Mouse (Mus musculus) neural tube, embryonic 13.5 days (tissue): ENCODE data around the gene Prkce. TPM values are rescaled to one million over a fixed set of nuclear protein-coding genes. Genes with fewer than 3 reads are reported as not detected.

Experiments
- ATAC-seq: fragments of 200-750 bp; cut with Nextera tagmentation; 2 replicates; pipeline ENCODE4 v1.8.0; 2017; ENCODE audit warnings: low read depth, mild to moderate bottlenecking, moderate TSS enrichment, moderate library complexity
- H3K27ac ChIP-seq: fragments of 300-500 bp; sonication (generic); replicated peaks from 2 replicates; pipeline ENCODE4 v1.5.1; 2015; ENCODE audit warnings: moderate library complexity, mild to moderate bottlenecking, inconsistent platforms
- H3K27me3 ChIP-seq: fragments of 300-500 bp; sonication (generic); 2 replicates; pipeline ENCODE4 v1.6.1; 2015; ENCODE audit warnings: mild to moderate bottlenecking, inconsistent platforms
- H3K36me3 ChIP-seq: fragments of 300-500 bp; sonication (generic); 2 replicates; pipeline ENCODE4 v1.6.1; 2015; ENCODE audit warnings: mild to moderate bottlenecking, inconsistent platforms
- H3K4me1 ChIP-seq: fragments of 300-500 bp; sonication (generic); replicated peaks from 2 replicates; pipeline ENCODE4 v1.6.1; 2015; ENCODE audit warnings: inconsistent platforms
- H3K4me2 ChIP-seq: fragments of 300-500 bp; sonication (generic); 2 replicates; pipeline ENCODE4 v1.6.1; 2015; ENCODE audit warnings: inconsistent platforms, mild to moderate bottlenecking, moderate library complexity
- H3K4me3 ChIP-seq: fragments of 300-500 bp; sonication (generic); 2 replicates; pipeline ENCODE4 v1.5.1; 2015; ENCODE audit warnings: mild to moderate bottlenecking, inconsistent platforms
- H3K9ac ChIP-seq: fragments of 300-500 bp; sonication (generic); 2 replicates; pipeline ENCODE4 v1.6.1; 2015; ENCODE audit warnings: moderate library complexity, mild to moderate bottlenecking, inconsistent platforms
- H3K9me3 ChIP-seq: fragments of 300-500 bp; sonication (generic); 2 replicates; pipeline ENCODE4 v1.6.1; 2016; ENCODE audit warnings: inconsistent platforms
- WGBS: fragments of 180-500 bp; shearing (Covaris S2); methylation state at CpG from one replicate; pipeline ENCODE4 v1.1.7; 2015; 5-methylcytosine and 5-hydroxymethylcytosine counted together
- polyA plus RNA-seq: library from polyadenylated mRNA; unstranded; fragments of >200 nt; fragmentation: Nextera tagmentation; extraction: Ambion mirVana; gene quantifications from 2 replicates; pipeline ENCODE4 v1.2.1, GENCODE M21; 2015

The Prkce gene
- polyA plus RNA-seq, 1 experiment from 2014 or later: 27.7 TPM

GRCm38 (mm10) chr17:86603848-86604444 lies 436.4 kb downstream of the Prkce start:
- no peak overlapping the region for H3K27ac ChIP-seq
- H3K4me3 ChIP-seq: no peak overlapping the region
- H3K9ac ChIP-seq: no peak overlapping the region
- H3K9me3 ChIP-seq: no peaks in the 10 kb centered on the region
- no peak for ATAC-seq
- no peak overlapping the region for H3K4me2 ChIP-seq
- no peaks in the 10 kb centered on the region for H3K27me3 ChIP-seq
- WGBS: 81% methylated on average over 5 of the region's 5 CpGs
- no peaks in the 10 kb centered on the region for H3K4me1 ChIP-seq
- H3K36me3 ChIP-seq: no peaks in the 10 kb centered on the region

GRCm38 (mm10) chr17:86607981-86608380 lies 440.4 kb downstream of the Prkce start:
- H3K9me3 ChIP-seq: no peaks in the 10 kb centered on the region
- H3K4me3 ChIP-seq: no peak overlapping the region
- no peaks in the 10 kb centered on the region; the same call in 1 of the 2 replicates for H3K4me1 ChIP-seq
- H3K36me3 ChIP-seq: no peaks in the 10 kb centered on the region
- H3K4me2 ChIP-seq: no peak overlapping the region
- 96% methylated on average over 4 of the region's 4 CpGs for WGBS
- no peak overlapping the region for H3K9ac ChIP-seq
- no peak overlapping the region for H3K27ac ChIP-seq
- no peaks in the 10 kb centered on the region for H3K27me3 ChIP-seq
- no peak for ATAC-seq

DNA sequence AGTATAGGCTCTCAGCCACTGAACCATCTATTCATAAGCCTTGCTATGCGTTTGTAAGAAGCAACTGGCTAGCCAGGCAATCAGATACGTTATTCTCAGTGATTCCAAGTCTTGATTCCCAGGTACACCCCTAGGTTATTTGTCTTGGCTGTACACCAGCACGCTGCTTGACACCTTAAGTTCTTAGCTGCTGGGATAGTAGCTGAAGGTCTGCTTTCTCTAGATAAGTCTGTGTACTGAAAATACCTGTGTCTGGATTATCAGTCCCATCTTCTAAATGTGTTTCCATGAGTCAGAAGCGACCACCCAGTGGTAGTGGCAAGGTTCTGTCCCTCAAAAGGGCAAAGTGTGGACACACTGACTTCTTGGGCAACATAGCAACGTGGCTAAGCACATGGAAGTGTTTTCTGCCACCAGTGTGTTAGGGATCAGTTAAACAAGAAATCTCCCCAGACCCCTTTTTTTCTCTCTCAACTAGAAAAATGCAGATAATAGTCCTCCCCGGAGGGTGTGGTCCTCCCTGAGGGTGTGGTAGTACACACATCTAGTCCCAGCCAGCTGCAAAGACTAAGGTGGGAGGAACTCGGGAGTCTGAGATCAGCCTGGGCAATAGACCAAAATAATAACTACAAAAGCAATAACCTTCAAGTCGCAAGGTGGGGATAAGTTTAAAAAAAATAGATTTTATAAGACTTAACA lies 442.8 kb downstream of the Prkce start:
- H3K27me3 ChIP-seq: no peaks in the 10 kb centered on the region
- ATAC-seq: no peak
- no peaks in the 10 kb centered on the region for H3K36me3 ChIP-seq
- H3K9me3 ChIP-seq: no peaks in the 10 kb centered on the region
- no peak overlapping the region for H3K27ac ChIP-seq
- no peak overlapping the region for H3K4me2 ChIP-seq
- H3K4me3 ChIP-seq: no peak overlapping the region
- H3K9ac ChIP-seq: no peak overlapping the region
- H3K4me1 ChIP-seq: no peaks in the 10 kb centered on the region; the same call in 1 of the 2 replicates
- 81% methylated on average over 8 of the region's 8 CpGs for WGBS

- H3K27me3 ChIP-seq: no peaks in the 10 kb centered on the region
- no peaks in the 10 kb centered on the region; the same call in 1 of the 2 replicates for H3K4me1 ChIP-seq
- WGBS: 56% methylated on average over 5 of the region's 5 CpGs
These were observed 444.2 kb downstream of the Prkce start for GRCm38 (mm10) chr17:86611772-86612171.

GRCm38 (mm10) chr17:86615592-86616291 lies 448.2 kb downstream of the Prkce start:
- WGBS: 87% methylated on average over 13 of the region's 13 CpGs

More at GRCm38 (mm10) chr17:86611772-86612171, 444.2 kb downstream of the Prkce start:
- H3K9ac ChIP-seq: no peak overlapping the region
- H3K9me3 ChIP-seq: no peaks in the 10 kb centered on the region
- no peak for ATAC-seq
- no peak overlapping the region for H3K4me2 ChIP-seq
- H3K27ac ChIP-seq: no peak overlapping the region
- no peak overlapping the region for H3K4me3 ChIP-seq
- H3K36me3 ChIP-seq: no peaks in the 10 kb centered on the region

DNA sequence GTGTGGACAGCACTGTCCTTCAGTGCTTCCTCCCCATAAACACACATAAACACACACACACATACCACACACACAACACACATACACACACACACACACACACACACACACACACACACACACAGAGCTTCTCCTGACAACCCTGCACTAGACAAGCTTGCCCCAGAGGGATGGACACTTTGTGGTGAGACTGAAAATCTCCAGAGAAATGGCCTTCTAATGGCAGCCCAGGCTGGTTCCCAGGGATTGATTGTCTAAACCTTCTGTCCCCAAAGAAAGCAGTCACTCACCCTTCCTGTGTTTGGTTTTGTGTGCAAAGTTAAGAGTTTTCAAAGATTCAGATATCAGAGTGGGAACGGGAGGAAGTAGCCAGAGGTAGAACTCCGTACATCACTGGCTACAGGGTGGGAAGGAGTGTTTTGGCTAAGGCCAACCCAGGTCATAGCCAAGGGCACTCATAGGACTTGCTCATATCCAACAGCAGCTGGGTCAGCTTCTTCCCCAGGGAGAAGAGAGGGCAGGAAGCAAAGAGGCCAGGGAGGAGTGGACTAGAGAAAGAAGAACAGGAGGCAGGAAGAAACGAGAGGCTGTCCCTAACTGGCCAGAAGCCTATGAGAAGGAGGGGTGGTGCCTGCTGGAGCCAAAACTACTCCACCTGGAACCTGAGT lies 450.1 kb downstream of the Prkce start:
- H3K4me1 ChIP-seq: peaks cover 4% of the 10 kb centered on the region; the same call in 1 of the 2 replicates
- H3K9me3 ChIP-seq: no peaks in the 10 kb centered on the region
- H3K4me3 ChIP-seq: no peak overlapping the region

More at GRCm38 (mm10) chr17:86615592-86616291, 448.2 kb downstream of the Prkce start:
- no peak overlapping the region for H3K27ac ChIP-seq
- no peaks in the 10 kb centered on the region for H3K9me3 ChIP-seq
- no peak overlapping the region for H3K4me2 ChIP-seq
- peaks cover 4% of the 10 kb centered on the region; the same call in 1 of the 2 replicates for H3K4me1 ChIP-seq
- no peak overlapping the region for H3K9ac ChIP-seq
- no peak overlapping the region for H3K4me3 ChIP-seq
- no peak for ATAC-seq
- H3K36me3 ChIP-seq: peaks cover 6% of the 10 kb centered on the region; the same call in 1 of the 2 replicates
- H3K27me3 ChIP-seq: no peaks in the 10 kb centered on the region

GRCm38 (mm10) chr17:86618431-86618861 lies 450.9 kb downstream of the Prkce start:
- H3K27me3 ChIP-seq: no peaks in the 10 kb centered on the region
- no peak overlapping the region for H3K4me3 ChIP-seq
- no peak overlapping the region for H3K9ac ChIP-seq
- no peak for ATAC-seq
- no peaks in the 10 kb centered on the region for H3K9me3 ChIP-seq
- peaks cover 6% of the 10 kb centered on the region; the same call in 1 of the 2 replicates for H3K36me3 ChIP-seq
- no peak overlapping the region for H3K4me2 ChIP-seq
- H3K4me1 ChIP-seq: peaks cover 4% of the 10 kb centered on the region; the same call in 1 of the 2 replicates
- 0 out of 2 replicates have a peak overlapping the region, but pooled peaks have one; percentile 30 for H3K27ac ChIP-seq
- 65% methylated on average over 4 of the region's 4 CpGs for WGBS

More for the DNA sequence above, 450.1 kb downstream of the Prkce start:
- H3K9ac ChIP-seq: no peak overlapping the region
- no peak for ATAC-seq
- peaks cover 6% of the 10 kb centered on the region; the same call in 1 of the 2 replicates for H3K36me3 ChIP-seq
- H3K27me3 ChIP-seq: no peaks in the 10 kb centered on the region
- H3K27ac ChIP-seq: 0 out of 2 replicates have a peak overlapping the region, but pooled peaks have one; percentile 30
- no peak overlapping the region for H3K4me2 ChIP-seq
- 78% methylated on average over 3 of the region's 3 CpGs for WGBS

DNA sequence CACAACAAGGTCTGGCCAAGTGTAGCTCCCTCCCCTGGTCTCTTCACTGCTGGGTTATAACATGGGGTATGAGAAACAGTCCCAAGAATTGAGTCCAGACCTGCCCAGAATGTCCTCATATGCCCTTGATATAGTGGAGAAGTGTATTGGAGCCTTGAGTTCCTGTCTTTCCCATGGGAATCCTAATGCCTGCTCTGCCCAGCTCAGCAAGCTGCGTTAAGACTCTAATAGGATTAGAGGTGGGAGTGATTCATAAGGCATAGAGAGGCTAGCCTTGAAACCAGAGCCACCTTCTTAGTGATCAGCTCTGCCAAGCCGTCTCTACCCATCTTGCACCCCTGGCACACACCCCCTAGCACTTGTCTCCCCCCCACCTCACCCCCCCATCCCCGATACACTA lies 455.3 kb downstream of the Prkce start:
- 90% methylated on average over 3 of the region's 3 CpGs for WGBS
- no peak overlapping the region for H3K27ac ChIP-seq
- ATAC-seq: no peak
- H3K36me3 ChIP-seq: peaks cover 6% of the 10 kb centered on the region; the same call in 1 of the 2 replicates
- no peaks in the 10 kb centered on the region for H3K27me3 ChIP-seq
- no peaks in the 10 kb centered on the region for H3K9me3 ChIP-seq
- H3K4me1 ChIP-seq: peaks cover 4% of the 10 kb centered on the region; the same call in 1 of the 2 replicates
- H3K4me2 ChIP-seq: no peak overlapping the region
- no peak overlapping the region for H3K4me3 ChIP-seq
- no peak overlapping the region for H3K9ac ChIP-seq

GRCm38 (mm10) chr17:86626523-86626922 lies 458.9 kb downstream of the Prkce start:
- Histone ChIP-seq H3K9me3 (no peaks in the 10 kb centered on the region), H3K9ac (no peak overlapping the region), H3K4me1 (no peaks in the 10 kb centered on the region), H3K27ac (no peak overlapping the region), H3K27me3 (no peaks in the 10 kb centered on the region), H3K4me3 (no peak overlapping the region), H3K4me2 (no peak overlapping the region), H3K36me3 (peaks cover 12% of the 10 kb centered on the region)
- ATAC-seq: no peak
- 88% methylated on average over 6 of the region's 6 CpGs for WGBS

- no peaks in the 10 kb centered on the region for H3K4me1 ChIP-seq
- no peak overlapping the region for H3K4me2 ChIP-seq
- H3K27me3 ChIP-seq: no peaks in the 10 kb centered on the region
- H3K36me3 ChIP-seq: peaks cover 19% of the 10 kb centered on the region
- H3K9ac ChIP-seq: no peak overlapping the region
- WGBS: 76% methylated on average over 4 of the region's 4 CpGs
- no peak for ATAC-seq
- no peak overlapping the region for H3K4me3 ChIP-seq
- H3K27ac ChIP-seq: no peak overlapping the region; the same call in 1 of the 2 replicates
- H3K9me3 ChIP-seq: no peaks in the 10 kb centered on the region
These were observed 465.5 kb downstream of the Prkce start for GRCm38 (mm10) chr17:86633131-86633530.

DNA sequence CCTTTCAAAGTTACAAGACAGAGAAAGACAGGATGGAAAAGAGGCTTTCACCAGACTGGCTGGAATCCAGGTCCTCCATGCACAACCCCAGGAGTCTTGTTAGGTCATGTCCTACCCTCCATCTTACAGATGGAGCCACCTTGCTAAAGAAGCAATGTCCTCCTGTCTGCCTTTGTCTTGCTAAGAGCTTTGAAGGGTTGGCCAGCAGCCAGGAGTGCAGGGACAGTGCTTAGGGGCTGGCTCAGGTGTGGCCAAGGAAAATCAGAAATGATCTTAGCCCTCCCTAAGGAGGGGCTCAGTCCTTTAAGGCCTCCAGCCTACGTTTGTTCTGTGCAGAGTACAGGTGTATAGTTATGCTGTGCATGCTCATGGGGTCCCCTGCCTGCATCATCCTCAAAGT lies 469.7 kb downstream of the Prkce start:
- Histone ChIP-seq H3K27ac (no peak overlapping the region), H3K36me3 (0 out of 2 replicates have a peak, but pooled peaks cover 7% of the 10 kb centered on the region), H3K4me3 (no peak overlapping the region), H3K27me3 (no peaks in the 10 kb centered on the region), H3K9me3 (no peaks in the 10 kb centered on the region), H3K4me1 (0 out of 2 replicates have a peak, but pooled peaks cover 7% of the 10 kb centered on the region), H3K4me2 (no peak overlapping the region), H3K9ac (no peak overlapping the region)
- ATAC-seq: no peak
- whole genome bisulfite sequencing: 74% methylated on average over 1 of the region's 1 CpGs
